Mouse (Mus musculus): ENCODE measurements around the gene Gm9736. TPM values are rescaled to one million over a fixed set of nuclear protein-coding genes. Genes with fewer than 3 reads are reported as not detected.
"Not testable (repeated sequence)": the region's sequence is repeated elsewhere in the genome, so short reads cannot be mapped to it uniquely, and the experiment has no call there.

Gm9736 gene
- polyA plus RNA-seq (2012; rRNA removed), result not detected in 2 replicates

DNA sequence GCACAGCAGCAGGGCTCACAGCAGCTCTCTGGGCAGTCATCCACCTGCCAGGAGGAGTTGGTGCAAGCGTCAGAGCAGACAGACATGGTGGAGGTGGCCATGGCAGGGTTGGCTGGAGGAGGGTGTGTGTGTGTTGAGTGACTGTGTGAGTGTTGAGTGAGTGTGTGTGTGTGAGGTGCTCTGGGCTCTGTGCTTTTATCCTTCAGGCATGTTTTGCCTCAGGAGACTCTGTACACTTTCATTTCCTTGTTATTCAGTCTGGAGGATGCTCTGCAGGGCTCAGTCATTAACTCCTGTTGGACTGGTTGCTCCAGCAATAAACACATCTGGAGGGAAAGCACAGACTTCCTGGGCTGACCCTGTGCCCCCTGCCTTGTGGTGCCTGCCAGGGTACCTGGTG, at the start of gene Gm9736:
Gene Gm9736 (minus strand): TSS at position 101 of the 400 bp plus-strand sequence.
- not testable (repeated sequence) for H3K4me3 ChIP-seq (ENCODE audit: control insufficient read depth, insufficient read depth, low read length); H3K4me1 ChIP-seq (replicated peaks; ENCODE audit: control insufficient read depth, insufficient read depth, low read length); DNase-seq; H3K27ac ChIP-seq (ENCODE audit: control insufficient read depth, insufficient read depth, low read length); H3K36me3 ChIP-seq (ENCODE audit: control insufficient read depth, insufficient read depth, low read length); H3K27me3 ChIP-seq (ENCODE audit: control insufficient read depth, insufficient read depth, low read length)
- 52% methylated on average over 1 of the region's 1 CpGs for WGBS

DNA sequence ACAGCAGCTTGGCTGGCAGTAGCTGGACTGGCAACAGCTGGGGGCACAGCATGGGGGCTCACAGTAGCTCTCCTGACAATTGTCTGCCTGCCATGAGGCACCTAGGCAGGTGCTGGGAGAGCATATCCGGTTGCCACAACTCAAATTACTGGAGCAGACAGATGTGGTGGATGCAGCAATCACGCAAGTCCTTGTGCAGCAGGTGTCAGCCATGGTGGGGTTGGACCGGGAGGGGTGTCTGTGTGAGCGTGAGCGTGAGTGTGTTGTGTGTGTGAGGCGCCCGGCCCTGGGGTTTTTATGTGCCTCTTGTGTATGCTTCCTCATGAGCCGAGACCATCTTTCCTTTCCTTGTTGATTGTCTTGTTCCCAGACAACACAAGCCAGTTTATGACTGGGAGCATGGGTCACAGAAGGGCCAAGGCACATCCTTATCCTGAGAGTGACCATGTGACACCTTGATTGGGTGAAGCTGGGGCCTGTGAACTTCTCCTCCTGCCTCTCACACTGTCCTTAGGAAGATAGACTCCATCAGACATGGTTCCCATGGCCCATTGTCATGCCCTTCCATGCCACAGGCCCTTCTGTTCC, 47.9 kb upstream of the Gm9736 start, which contains the start of gene Gm19668:
Gene Gm19668 (minus strand): TSS at position 213 of the 588 bp plus-strand sequence.
- Histone ChIP-seq H3K27ac (ENCODE audit: control insufficient read depth, insufficient read depth, low read length) (no peak within 1 kb of the TSS), H3K27me3 (ENCODE audit: control insufficient read depth, insufficient read depth, low read length) (no peaks in the 10 kb centered on the region), H3K4me1 (replicated peaks; ENCODE audit: control insufficient read depth, insufficient read depth, low read length) (no peaks in the 10 kb centered on the region), H3K36me3 (ENCODE audit: control insufficient read depth, insufficient read depth, low read length) (no peaks in the 10 kb centered on the region), H3K4me3 (ENCODE audit: control insufficient read depth, insufficient read depth, low read length) (no peak within 1 kb of the TSS)
- TF ChIP-seq CTCF (IDR thresholded peaks at IDR 0.05; ENCODE audit: borderline replicate concordance, control insufficient read depth, extremely low read depth, insufficient read depth, low read length, poor library complexity) (no peak), POLR2A (IDR thresholded peaks at IDR 0.05; ENCODE audit: control insufficient read depth, extremely low read depth, insufficient read depth, low read length, poor library complexity) (no peak)
- DNase-seq, result no peak
- WGBS, result 85% methylated on average over 8 of the region's 8 CpGs

DNA sequence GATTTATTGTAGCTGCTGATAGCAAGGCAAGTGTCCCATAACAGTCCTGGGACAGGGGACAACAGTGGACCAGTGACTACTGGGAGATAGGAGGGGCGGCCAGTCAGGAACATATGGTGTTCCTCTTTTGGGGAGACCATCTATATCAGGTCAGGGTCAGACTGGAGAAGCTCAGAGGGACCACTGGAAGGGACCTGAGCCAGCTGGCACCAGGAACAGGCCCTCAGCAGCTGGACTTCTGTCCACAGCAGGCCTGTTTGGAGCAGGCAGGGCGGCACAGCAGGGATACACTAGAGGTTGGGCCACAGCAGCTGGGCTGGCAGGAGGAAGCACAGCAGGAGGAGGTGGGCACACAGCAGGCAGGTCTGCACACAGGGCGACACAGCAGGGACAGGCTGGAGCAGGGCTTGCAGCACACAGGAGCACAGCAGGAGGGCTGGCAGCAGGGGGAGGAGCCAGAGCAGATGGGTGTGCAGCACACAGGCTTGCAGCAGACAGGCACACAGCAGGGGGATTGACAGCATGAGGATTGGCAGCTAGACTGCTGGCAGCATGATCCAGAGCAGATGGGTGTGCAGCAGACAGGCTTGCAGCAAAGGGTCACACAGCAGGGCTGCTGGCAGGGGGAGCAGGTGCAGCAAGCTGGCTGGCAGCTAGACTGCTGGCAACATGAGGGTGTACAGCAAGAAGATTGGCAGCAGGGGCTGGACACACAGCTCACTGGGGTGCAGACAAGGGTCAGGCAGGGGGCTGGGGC, 47.2 kb upstream of the Gm9736 start:
- not testable (repeated sequence) for H3K36me3 ChIP-seq (ENCODE audit: control insufficient read depth, insufficient read depth, low read length); H3K4me1 ChIP-seq (replicated peaks; ENCODE audit: control insufficient read depth, insufficient read depth, low read length); DNase-seq; H3K27ac ChIP-seq (ENCODE audit: control insufficient read depth, insufficient read depth, low read length); H3K27me3 ChIP-seq (ENCODE audit: control insufficient read depth, insufficient read depth, low read length); H3K4me3 ChIP-seq (ENCODE audit: control insufficient read depth, insufficient read depth, low read length)
- 54% methylated on average over 3 of the region's 3 CpGs for WGBS

DNA sequence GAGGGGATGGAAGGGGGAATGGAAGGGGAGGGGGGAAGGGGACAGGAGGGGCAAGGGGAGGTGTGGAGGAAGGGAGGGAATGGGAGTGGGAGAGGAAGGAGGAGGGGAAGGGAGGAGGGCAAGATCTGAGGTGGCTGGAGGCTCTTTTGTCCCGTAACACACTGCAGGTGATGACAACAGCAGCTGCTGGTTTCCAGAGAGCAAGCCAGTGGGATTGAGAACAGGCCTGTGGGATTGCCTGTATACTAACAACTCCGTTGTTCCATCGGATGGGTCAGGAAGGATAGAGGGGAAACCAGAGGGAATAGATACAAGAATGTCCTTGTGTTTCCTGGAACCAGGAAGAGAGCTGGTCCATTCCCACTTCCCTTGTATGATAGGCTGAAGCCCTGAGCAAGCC, 46.5 kb upstream of the Gm9736 start:
- TF ChIP-seq POLR2A (IDR thresholded peaks at IDR 0.05; ENCODE audit: control insufficient read depth, extremely low read depth, insufficient read depth, low read length, poor library complexity) (no peak), CTCF (IDR thresholded peaks at IDR 0.05; ENCODE audit: borderline replicate concordance, control insufficient read depth, extremely low read depth, insufficient read depth, low read length, poor library complexity) (no peak)
- no peak for DNase-seq
- no peaks in the 10 kb centered on the region for H3K36me3 ChIP-seq (ENCODE audit: control insufficient read depth, insufficient read depth, low read length)
- H3K27me3 ChIP-seq (ENCODE audit: control insufficient read depth, insufficient read depth, low read length), result no peaks in the 10 kb centered on the region
- WGBS, result 58% methylated on average over 3 of the region's 3 CpGs
- H3K27ac ChIP-seq (ENCODE audit: control insufficient read depth, insufficient read depth, low read length), result no peak overlapping the region
- no peak overlapping the region for H3K4me3 ChIP-seq (ENCODE audit: control insufficient read depth, insufficient read depth, low read length)
- H3K4me1 ChIP-seq (replicated peaks; ENCODE audit: control insufficient read depth, insufficient read depth, low read length), result no peaks in the 10 kb centered on the region

DNA sequence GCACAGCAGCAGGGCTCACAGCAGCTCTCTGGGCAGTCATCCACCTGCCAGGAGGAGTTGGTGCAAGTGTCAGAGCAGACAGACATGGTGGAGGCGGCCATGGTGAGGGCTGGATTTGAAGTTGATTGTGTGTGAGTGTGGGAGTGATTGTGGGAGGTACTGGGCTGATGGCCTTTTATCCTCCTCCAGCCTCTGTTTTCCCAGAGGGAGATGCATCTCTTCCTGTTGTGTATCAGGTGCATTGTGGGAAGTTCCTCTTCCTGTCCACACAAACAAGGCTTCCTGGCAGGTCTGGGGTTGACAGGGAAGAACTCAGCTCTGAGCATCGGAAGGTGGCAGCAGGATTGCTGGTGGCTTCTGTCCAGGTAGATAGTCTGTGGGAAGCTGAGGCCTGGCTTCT, 43.8 kb upstream of the Gm9736 start, which contains the start of gene Gm9639:
Gene Gm9639 (minus strand): TSS at position 101 of the 400 bp plus-strand sequence.
- WGBS, result 56% methylated on average over 2 of the region's 2 CpGs
- DNase-seq, result no peak
- H3K27me3 ChIP-seq (ENCODE audit: control insufficient read depth, insufficient read depth, low read length), result no peaks in the 10 kb centered on the region
- no peak for TF ChIP-seq CTCF (IDR thresholded peaks at IDR 0.05; ENCODE audit: borderline replicate concordance, control insufficient read depth, extremely low read depth, insufficient read depth, low read length, poor library complexity)
- TF ChIP-seq POLR2A (IDR thresholded peaks at IDR 0.05; ENCODE audit: control insufficient read depth, extremely low read depth, insufficient read depth, low read length, poor library complexity), result no peak
- no peak within 1 kb of the TSS for H3K4me3 ChIP-seq (ENCODE audit: control insufficient read depth, insufficient read depth, low read length)
- no peaks in the 10 kb centered on the region for H3K4me1 ChIP-seq (replicated peaks; ENCODE audit: control insufficient read depth, insufficient read depth, low read length)
- H3K27ac ChIP-seq (ENCODE audit: control insufficient read depth, insufficient read depth, low read length), result no peak within 1 kb of the TSS
- H3K36me3 ChIP-seq (ENCODE audit: control insufficient read depth, insufficient read depth, low read length), result no peaks in the 10 kb centered on the region

DNA sequence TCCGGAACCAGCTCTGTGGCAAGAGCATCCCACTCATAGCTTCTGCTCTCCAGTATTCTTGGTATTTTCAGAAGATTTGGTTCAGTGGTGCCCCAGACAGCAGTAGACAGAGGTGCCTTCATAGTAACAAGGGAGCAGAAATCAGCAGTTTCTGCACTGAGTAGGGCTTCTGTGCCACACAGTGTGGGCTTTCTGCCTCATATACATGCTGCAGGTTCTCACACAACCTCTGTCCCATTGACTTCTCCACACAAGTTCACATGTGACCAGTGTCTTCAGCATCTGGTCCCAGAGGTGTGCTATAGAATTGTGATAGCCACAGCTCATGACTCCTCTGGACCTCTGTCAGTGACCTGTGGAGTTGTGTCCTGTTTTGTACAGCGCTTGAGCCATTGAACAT, 37.5 kb upstream of the Gm9736 start:
- no peak overlapping the region for H3K4me3 ChIP-seq (ENCODE audit: control insufficient read depth, insufficient read depth, low read length)
- no peak for TF ChIP-seq CTCF (IDR thresholded peaks at IDR 0.05; ENCODE audit: borderline replicate concordance, control insufficient read depth, extremely low read depth, insufficient read depth, low read length, poor library complexity)
- TF ChIP-seq POLR2A (IDR thresholded peaks at IDR 0.05; ENCODE audit: control insufficient read depth, extremely low read depth, insufficient read depth, low read length, poor library complexity), result no peak
- no peaks in the 10 kb centered on the region for H3K27me3 ChIP-seq (ENCODE audit: control insufficient read depth, insufficient read depth, low read length)
- 85% methylated on average over 2 of the region's 2 CpGs for WGBS
- no peak overlapping the region for H3K27ac ChIP-seq (ENCODE audit: control insufficient read depth, insufficient read depth, low read length)
- no peaks in the 10 kb centered on the region for H3K36me3 ChIP-seq (ENCODE audit: control insufficient read depth, insufficient read depth, low read length)
- DNase-seq, result no peak
- no peaks in the 10 kb centered on the region for H3K4me1 ChIP-seq (replicated peaks; ENCODE audit: control insufficient read depth, insufficient read depth, low read length)

DNA sequence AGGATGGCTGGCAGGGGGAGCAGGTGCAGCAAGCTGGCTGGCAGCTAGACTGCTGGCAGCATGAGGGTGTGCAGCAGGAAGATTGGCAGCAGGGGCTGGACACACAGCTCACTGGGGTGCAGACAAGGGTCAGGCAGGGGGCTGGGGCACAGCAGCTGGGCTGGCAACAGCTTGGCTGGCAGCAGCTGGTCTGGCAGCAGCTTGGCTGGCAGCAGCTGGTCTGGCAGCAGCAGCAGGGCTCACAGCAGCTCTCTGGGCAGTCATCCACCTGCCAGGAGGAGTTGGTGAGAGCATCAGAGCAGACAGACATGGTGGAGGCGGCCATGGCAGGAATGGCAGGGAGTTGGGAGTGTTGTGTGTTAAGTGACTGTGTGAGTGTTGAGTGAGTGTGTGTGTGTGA, 36.7 kb upstream of the Gm9736 start, which contains the start of gene Gm7137:
Gene Gm7137 (minus strand): TSS at position 325 of the 400 bp plus-strand sequence.
- not testable (repeated sequence) for H3K27me3 ChIP-seq (ENCODE audit: control insufficient read depth, insufficient read depth, low read length); H3K27ac ChIP-seq (ENCODE audit: control insufficient read depth, insufficient read depth, low read length); H3K36me3 ChIP-seq (ENCODE audit: control insufficient read depth, insufficient read depth, low read length); DNase-seq; H3K4me3 ChIP-seq (ENCODE audit: control insufficient read depth, insufficient read depth, low read length); H3K4me1 ChIP-seq (replicated peaks; ENCODE audit: control insufficient read depth, insufficient read depth, low read length)
- WGBS, result 92% methylated on average over 1 of the region's 1 CpGs

DNA sequence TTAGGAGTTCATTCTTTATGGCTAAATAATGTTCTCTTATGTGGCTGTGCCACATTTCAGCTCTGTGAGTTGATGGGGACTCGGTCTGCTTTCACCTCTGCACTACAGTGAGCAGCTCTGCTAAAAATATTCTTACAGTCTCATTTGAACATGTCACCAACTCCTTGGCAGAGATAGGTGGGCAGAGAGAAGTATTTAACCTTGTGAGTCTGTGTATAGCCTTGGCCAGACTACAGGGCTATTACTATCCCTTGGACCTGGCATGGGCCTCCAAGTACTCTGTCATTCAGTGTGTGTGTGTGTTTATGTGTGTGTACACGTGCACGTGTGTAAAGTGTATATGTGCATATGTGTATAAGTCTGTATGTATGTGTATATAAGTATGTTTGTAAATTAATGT, 32.2 kb upstream of the Gm9736 start:
- H3K4me3 ChIP-seq (ENCODE audit: control insufficient read depth, insufficient read depth, low read length); H3K27me3 ChIP-seq (ENCODE audit: control insufficient read depth, insufficient read depth, low read length); H3K4me1 ChIP-seq (replicated peaks; ENCODE audit: control insufficient read depth, insufficient read depth, low read length); DNase-seq; H3K27ac ChIP-seq (ENCODE audit: control insufficient read depth, insufficient read depth, low read length); H3K36me3 ChIP-seq (ENCODE audit: control insufficient read depth, insufficient read depth, low read length): not testable (repeated sequence)
- 90% methylated on average over 2 of the region's 3 CpGs for WGBS

DNA sequence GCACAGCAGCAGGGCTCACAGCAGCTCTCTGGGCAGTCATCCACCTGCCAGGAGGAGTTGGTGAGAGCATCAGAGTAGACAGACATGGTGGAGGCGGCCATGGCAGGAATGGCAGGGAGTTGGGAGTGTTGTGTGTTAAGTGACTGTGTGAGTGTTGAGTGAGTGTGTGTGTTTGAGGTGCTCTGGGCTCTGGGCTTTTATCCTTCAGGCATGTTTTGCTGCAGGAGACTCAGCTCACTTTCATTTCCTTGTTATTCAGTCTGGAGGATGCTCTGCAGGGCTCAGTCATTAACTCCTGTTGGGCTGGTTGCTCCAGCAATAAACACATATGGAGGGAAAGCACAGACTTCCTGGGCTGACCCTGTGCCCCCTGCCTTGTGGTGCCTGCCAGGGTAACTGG, 31.3 kb upstream of the Gm9736 start, which contains the start of gene Gm3250:
Gene Gm3250 (minus strand): TSS at position 101 of the 400 bp plus-strand sequence.
- not testable (repeated sequence) for H3K27me3 ChIP-seq (ENCODE audit: control insufficient read depth, insufficient read depth, low read length); H3K4me1 ChIP-seq (replicated peaks; ENCODE audit: control insufficient read depth, insufficient read depth, low read length); H3K27ac ChIP-seq (ENCODE audit: control insufficient read depth, insufficient read depth, low read length); DNase-seq; H3K4me3 ChIP-seq (ENCODE audit: control insufficient read depth, insufficient read depth, low read length); H3K36me3 ChIP-seq (ENCODE audit: control insufficient read depth, insufficient read depth, low read length)
- WGBS, result 50% methylated on average over 1 of the region's 1 CpGs

DNA sequence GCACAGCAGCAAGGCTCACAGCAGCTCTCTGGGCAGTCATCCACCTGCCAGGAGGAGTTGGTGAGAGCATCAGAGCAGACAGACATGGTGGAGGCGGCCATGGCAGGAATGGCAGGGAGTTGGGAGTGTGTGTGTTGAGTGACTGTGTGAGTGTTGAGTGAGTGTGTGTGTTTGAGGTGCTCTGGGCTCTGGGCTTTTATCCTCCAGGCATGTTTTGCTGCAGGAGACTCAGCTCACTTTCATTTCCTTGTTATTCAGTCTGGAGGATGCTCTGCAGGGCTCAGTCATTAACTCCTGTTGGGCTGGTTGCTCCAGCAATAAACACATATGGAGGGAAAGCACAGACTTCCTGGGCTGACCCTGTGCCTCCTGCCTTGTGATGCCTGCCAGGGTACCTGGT, 25.7 kb upstream of the Gm9736 start, which contains the start of gene Gm7138:
Gene Gm7138 (minus strand): TSS at position 101 of the 400 bp plus-strand sequence.
- H3K27ac ChIP-seq (ENCODE audit: control insufficient read depth, insufficient read depth, low read length); H3K27me3 ChIP-seq (ENCODE audit: control insufficient read depth, insufficient read depth, low read length); H3K36me3 ChIP-seq (ENCODE audit: control insufficient read depth, insufficient read depth, low read length); H3K4me1 ChIP-seq (replicated peaks; ENCODE audit: control insufficient read depth, insufficient read depth, low read length); H3K4me3 ChIP-seq (ENCODE audit: control insufficient read depth, insufficient read depth, low read length); DNase-seq: not testable (repeated sequence)
- 88% methylated on average over 1 of the region's 1 CpGs for WGBS

All from thymus, adult 2 months (tissue).